Mouse (Mus musculus) CH12.LX (cell line): Measurements from ENCODE around the gene Zfp808. TPM values are rescaled to one million over a fixed set of nuclear protein-coding genes. Genes with fewer than 3 reads are reported as not detected.
"Not testable (repeated sequence)": the region's sequence is repeated elsewhere in the genome, so short reads cannot be mapped to it uniquely, and the experiment has no call there.

Experiments
- DNase-seq: peaks from one replicate; pipeline ENCODE4 v3.0.0-alpha.2; 2013; ENCODE audit errors: extremely low read depth
- H3K27ac ChIP-seq: 2 replicates; pipeline ENCODE4 v1.5.1; 2012; ENCODE audit warnings: low read depth, mild to moderate bottlenecking, control low read depth, moderate library complexity; ENCODE audit not compliant: insufficient read depth
- H3K27me3 ChIP-seq: replicated peaks from 2 replicates; pipeline ENCODE3; 2012; ENCODE audit warnings: inconsistent platforms
- H3K36me3 ChIP-seq, 2 experiments: replicated peaks in 1 of 2; 2 replicates each; pipeline versions ENCODE3 to v1.6.1; 2012; ENCODE audit warnings: inconsistent platforms in 1 of 2, low read length in 1 of 2, mild to moderate bottlenecking in 1 of 2, mixed read lengths in 1 of 2, moderate library complexity in 1 of 2; ENCODE audit not compliant: control insufficient read depth in 1 of 2, insufficient read depth in 1 of 2
- H3K4me1 ChIP-seq, 2 experiments: 2 replicates each; pipeline ENCODE4 v1.6.1; 2012; ENCODE audit warnings: inconsistent platforms in 1 of 2, moderate library complexity in 1 of 2; ENCODE audit not compliant: insufficient read depth in 2 of 2, control insufficient read depth in 1 of 2
- H3K4me2 ChIP-seq: 2 replicates; pipeline ENCODE4 v1.6.1; 2012; ENCODE audit warnings: low read depth, mild to moderate bottlenecking, control low read depth; ENCODE audit not compliant: poor library complexity, insufficient read depth, severe bottlenecking
- H3K4me3 ChIP-seq, 3 experiments: fragments of 150-350 bp in 1 of 3; sonication (generic) in 1 of 3; replicated peaks in 1 of 3; 2 replicates each; pipeline versions ENCODE3 to v1.5.1; 2011 to 2012; ENCODE audit warnings: low read depth in 2 of 3, low read length in 2 of 3, mild to moderate bottlenecking in 2 of 3, moderate library complexity in 2 of 3, control low read depth in 1 of 3, improper control_type of control experiment in 1 of 3, inconsistent platforms in 1 of 3, mixed read lengths in 1 of 3; ENCODE audit not compliant: poor library complexity in 1 of 3
- H3K79me2 ChIP-seq: replicated peaks from 2 replicates; pipeline ENCODE4 v1.6.1; 2012; ENCODE audit warnings: mild to moderate bottlenecking, moderate library complexity; ENCODE audit not compliant: control insufficient read depth, poor library complexity, insufficient read depth, severe bottlenecking; ENCODE audit errors: extremely low read depth
- H3K9ac ChIP-seq: 2 replicates; pipeline ENCODE4 v1.6.1; 2012; ENCODE audit warnings: low read depth, mild to moderate bottlenecking, control low read depth, moderate library complexity; ENCODE audit not compliant: insufficient read depth
- H3K9me3 ChIP-seq: replicated peaks from 2 replicates; pipeline ENCODE3; 2012; ENCODE audit warnings: low read length, inconsistent platforms, mixed read lengths
- E2F4 ChIP-seq: IDR thresholded peaks from 2 replicates; pipeline ENCODE4 v1.6.1; 2011; ENCODE audit warnings: low read depth, low read length, improper control_type of control experiment; ENCODE audit not compliant: insufficient replicate concordance
- ELF1 ChIP-seq: IDR thresholded peaks from 2 replicates; pipeline ENCODE4 v1.6.1; 2014; ENCODE audit warnings: low read depth, mild to moderate bottlenecking, inconsistent platforms, low read length, improper control_type of control experiment
- HCFC1 ChIP-seq: IDR thresholded peaks from 2 replicates; pipeline ENCODE4 v1.6.1; 2012; ENCODE audit warnings: low read depth, mild to moderate bottlenecking, inconsistent platforms, low read length, improper control_type of control experiment
- KAT2A ChIP-seq: IDR thresholded peaks from 2 replicates; pipeline ENCODE4 v1.6.1; 2012; ENCODE audit warnings: low read length, improper control_type of control experiment, inconsistent platforms; ENCODE audit not compliant: insufficient replicate concordance
- NELFE ChIP-seq: IDR thresholded peaks from 2 replicates; pipeline ENCODE4 v1.6.1; 2011; ENCODE audit warnings: low read depth, low read length, improper control_type of control experiment
- POLR2A ChIP-seq: IDR thresholded peaks from 2 replicates; pipeline ENCODE4 v1.6.1; 2011; ENCODE audit warnings: low read depth, mild to moderate bottlenecking, improper control_type of control experiment, low read length
- dilution Hi-C: fragments of 300-500 bp; cut with MboI; formaldehyde crosslinking; loops from 2 replicates; pipeline ENCODE4 v1.14.3; 2020; ENCODE audit warnings: low sequenced_read_pairs; ENCODE audit not compliant: extremely low pct_unique_long_range_greater_than_20kb, extremely low pct_ligation_motif_present
- in situ Hi-C: fragments of 300-500 bp; cut with MboI; formaldehyde crosslinking; loops from 3 replicates; pipeline ENCODE4 v1.14.3; 2019; ENCODE audit warnings: low sequenced_read_pairs, low pct_ligation_motif_present, low pct_unique_long_range_greater_than_20kb, mixed read lengths
- polyA plus RNA-seq: library from polyadenylated mRNA; unstranded; fragments of >175 nt; gene quantifications from 2 replicates; pipeline ENCODE4 v1.2.1, GENCODE M21; 2012; ENCODE audit warnings: low read depth; ENCODE audit not compliant: insufficient read length
- total RNA-seq, 2 experiments: library from RNA; depleted of rRNA; stranded (reverse); fragments of 300-350 nt in 1 of 2; fragments of >200 nt in 1 of 2; gene quantifications; 2 replicates each; pipeline ENCODE4 v1.2.3; 2012 to 2014

Gene Zfp808
- 4.0 and 4.9 TPM in 2 replicates for total RNA-seq (2012; rRNA removed)
- total RNA-seq (2014; rRNA removed), result 14.5 and 16.5 TPM in 2 replicates
- polyA plus RNA-seq, result 2.9 and 5.3 TPM in 2 replicates

DNA sequence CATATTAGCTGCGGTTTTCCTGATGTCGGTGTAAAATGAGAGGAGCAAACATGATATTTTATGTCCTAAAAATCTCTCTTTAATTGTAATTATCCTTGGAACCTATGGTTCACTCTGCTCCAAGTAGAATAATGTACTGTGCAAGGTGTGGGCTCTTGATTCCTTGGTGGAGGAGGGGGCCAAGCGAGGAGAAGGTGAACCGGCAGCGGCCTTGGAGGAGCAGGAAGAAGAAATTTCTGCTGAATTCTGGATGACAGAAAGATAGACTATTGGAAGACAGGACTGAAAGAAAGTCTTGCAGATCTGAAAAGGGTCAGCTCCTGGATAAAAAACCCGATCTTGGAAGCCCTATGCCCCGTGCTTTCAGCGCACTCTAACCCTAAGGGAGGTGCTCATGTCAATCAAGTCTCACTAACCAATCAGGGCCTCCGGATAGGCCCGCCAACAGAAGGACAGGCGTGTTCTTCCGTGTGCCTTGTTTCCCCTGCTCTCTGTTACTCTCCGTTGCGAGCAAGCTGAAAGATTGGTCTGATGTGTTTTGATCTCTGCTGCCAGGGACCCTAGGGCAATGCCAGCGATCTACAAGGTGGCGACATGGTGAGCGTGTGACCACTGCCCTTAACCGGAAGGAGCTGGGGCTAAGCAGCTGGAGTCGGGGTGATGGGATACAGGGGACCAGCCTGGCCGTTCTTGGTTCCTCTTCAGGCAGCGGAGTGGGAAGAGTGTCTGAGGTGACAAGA lies at the start of gene Zfp808:
TSS of gene Zfp808 (plus strand) at position 455 of the 740 bp plus-strand sequence.
- Histone ChIP-seq H3K9ac (peak within 1 kb of the TSS; percentile 75), H3K4me3 (peak within 1 kb of the TSS; percentile 46 to 85 (median 77)), H3K4me2 (peak within 1 kb of the TSS; percentile 69), H3K27ac (peak within 1 kb of the TSS; percentile 53; the same call in 1 of the 2 replicates)
- H3K27me3 ChIP-seq, dilution Hi-C loops, in situ Hi-C loops, H3K79me2 ChIP-seq, H3K4me1 ChIP-seq, H3K36me3 ChIP-seq, H3K9me3 ChIP-seq: not testable (repeated sequence)
- TF ChIP-seq E2F4 (peak; percentile 92; the same call in 1 of the 2 replicates), HCFC1 (peak; percentile 34; the same call in 1 of the 2 replicates), ELF1 (peak; percentile 35; the same call in 1 of the 2 replicates), KAT2A (peak; percentile 37; the same call in 1 of the 2 replicates), NELFE (peak; percentile 43), POLR2A (peak; percentile 65)
- DNase-seq, result peak; percentile 54

DNA sequence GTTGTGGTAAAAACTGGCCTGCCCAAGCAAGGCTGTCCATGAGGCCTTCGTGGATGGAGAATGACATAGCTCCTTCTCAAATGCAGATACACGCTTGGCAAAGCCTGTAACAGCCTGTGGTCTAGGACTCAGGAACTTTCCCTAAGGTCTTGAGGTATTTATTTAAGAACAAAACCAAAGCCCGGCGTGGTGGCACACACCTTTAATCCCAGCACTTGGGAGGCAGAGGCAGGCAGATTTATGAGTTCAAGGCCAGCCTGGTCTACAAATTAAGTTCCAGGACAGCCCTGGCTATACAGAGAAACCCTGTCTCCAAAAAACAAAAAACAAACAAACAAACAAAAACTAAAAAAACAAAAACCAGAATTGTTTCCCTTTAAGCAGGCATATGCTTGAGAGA lies 30.9 kb upstream of the Zfp808 start:
- DNase-seq, H3K9ac ChIP-seq, H3K27ac ChIP-seq, H3K4me1 ChIP-seq, in situ Hi-C loops, dilution Hi-C loops, H3K27me3 ChIP-seq, H3K79me2 ChIP-seq, H3K9me3 ChIP-seq, H3K36me3 ChIP-seq, H3K4me3 ChIP-seq, H3K4me2 ChIP-seq: not testable (repeated sequence)

- H3K27me3 ChIP-seq, H3K4me2 ChIP-seq, H3K4me1 ChIP-seq, dilution Hi-C loops, H3K9me3 ChIP-seq, H3K4me3 ChIP-seq, DNase-seq, in situ Hi-C loops, H3K36me3 ChIP-seq, H3K9ac ChIP-seq, H3K27ac ChIP-seq, H3K79me2 ChIP-seq: not testable (repeated sequence)
Observed at GRCm38 (mm10) chr13:62099454-62099853, 30.2 kb upstream of the Zfp808 start.

- H3K4me1 ChIP-seq, H3K27me3 ChIP-seq, DNase-seq, in situ Hi-C loops, H3K27ac ChIP-seq, H3K4me3 ChIP-seq, dilution Hi-C loops, H3K4me2 ChIP-seq, H3K9me3 ChIP-seq, H3K9ac ChIP-seq, H3K36me3 ChIP-seq, H3K79me2 ChIP-seq: not testable (repeated sequence)
Observed at GRCm38 (mm10) chr13:62102368-62102767, 27.3 kb upstream of the Zfp808 start.
